Mouse (Mus musculus): ENCODE data around the gene Pde10a.

Gene Pde10a

DNA sequence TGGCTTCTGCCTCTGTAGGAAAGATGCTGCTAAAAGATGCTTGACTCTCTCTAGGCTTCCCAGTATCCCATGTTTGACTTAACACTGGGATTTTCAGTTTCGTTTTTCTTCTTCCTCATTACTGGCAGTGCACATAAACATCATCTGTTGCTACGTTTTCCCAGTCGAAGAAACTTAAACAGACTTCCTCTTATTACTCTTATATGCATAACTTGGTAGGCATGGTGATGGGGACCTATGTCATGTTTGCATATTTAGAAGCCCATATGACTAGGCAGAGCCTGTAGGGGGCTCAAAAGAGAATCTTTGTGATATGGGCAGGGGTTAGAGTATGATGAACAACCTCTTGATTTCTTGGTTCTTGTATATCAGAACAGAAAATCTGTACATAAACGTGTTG is 224.3 kb downstream of the Pde10a start:
- in situ Hi-C loops (cut with MboI, MseI), result no loop called here

- in situ Hi-C loops (cut with MboI, MseI), result no loop called here
These were observed 232.4 kb downstream of the Pde10a start for GRCm38 (mm10) chr17:8757576-8757975.

- in situ Hi-C loops (cut with MboI, MseI), result no loop called here
These were observed 238.1 kb downstream of the Pde10a start for GRCm38 (mm10) chr17:8763248-8763647.

DNA sequence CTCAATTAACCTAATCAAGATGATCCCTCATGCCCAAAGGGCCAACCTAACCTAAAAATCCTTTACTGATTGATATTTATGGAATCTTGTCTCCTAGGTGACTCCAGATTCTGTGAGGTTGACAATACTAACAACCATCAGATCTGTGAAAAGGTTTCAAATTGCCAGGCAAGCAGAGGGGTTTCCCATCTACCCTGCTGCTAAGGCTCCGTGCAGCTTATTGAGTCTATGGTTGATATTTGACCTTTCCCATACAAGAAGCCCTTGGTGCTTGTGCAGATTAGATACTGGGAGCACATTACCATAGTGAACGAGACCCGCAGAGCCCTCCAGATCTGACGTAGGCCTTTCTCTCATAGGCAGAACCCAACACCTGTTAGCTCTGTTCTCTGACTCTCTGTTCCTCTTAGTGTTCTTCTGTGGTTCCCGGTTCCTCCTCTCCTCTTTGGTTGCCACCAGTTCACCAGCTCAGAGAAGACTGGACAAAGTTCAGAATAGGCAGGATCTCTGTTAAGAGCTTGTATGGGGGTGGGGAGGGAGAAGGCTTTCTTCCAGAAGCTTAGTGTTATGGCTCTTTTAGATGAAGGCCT is 240.9 kb downstream of the Pde10a start:
- in situ Hi-C loops (cut with MboI, MseI), result no loop called here

GRCm38 (mm10) chr17:8769155-8769554 is 244.0 kb downstream of the Pde10a start:
- in situ Hi-C loops (cut with MboI, MseI), result no loop called here

GRCm38 (mm10) chr17:8773391-8773790 is 248.2 kb downstream of the Pde10a start:
- in situ Hi-C loops (cut with MboI, MseI), result no loop called here

GRCm38 (mm10) chr17:8774301-8774700 is 249.1 kb downstream of the Pde10a start:
- in situ Hi-C loops (cut with MboI, MseI), result no loop called here

- in situ Hi-C loops (cut with MboI, MseI), result no loop called here
These were observed 250.5 kb downstream of the Pde10a start for GRCm38 (mm10) chr17:8775571-8776161.

GRCm38 (mm10) chr17:8777710-8778109 is 252.5 kb downstream of the Pde10a start:
- in situ Hi-C loops (cut with MboI, MseI), result no loop called here

DNA sequence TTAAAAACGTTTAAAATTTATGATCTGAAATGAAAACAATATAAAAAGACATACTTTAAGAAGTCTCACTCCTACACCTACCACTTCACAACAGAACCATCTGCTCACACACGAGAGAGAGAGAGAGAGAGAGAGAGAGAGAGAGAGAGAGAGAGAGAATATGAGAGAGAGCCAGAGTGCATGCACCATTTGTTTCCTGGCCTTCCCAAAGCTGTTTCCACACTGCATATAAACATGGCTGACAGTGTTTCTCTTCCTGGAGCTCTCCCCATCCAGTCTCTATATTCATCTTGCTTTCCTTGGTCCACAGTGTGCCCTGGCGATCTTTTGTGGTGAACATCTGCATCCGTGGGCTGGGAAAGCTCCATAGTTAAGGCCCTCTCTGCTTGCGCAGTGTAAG is 253.7 kb downstream of the Pde10a start:
- in situ Hi-C loops (cut with MboI, MseI), result no loop called here

DNA sequence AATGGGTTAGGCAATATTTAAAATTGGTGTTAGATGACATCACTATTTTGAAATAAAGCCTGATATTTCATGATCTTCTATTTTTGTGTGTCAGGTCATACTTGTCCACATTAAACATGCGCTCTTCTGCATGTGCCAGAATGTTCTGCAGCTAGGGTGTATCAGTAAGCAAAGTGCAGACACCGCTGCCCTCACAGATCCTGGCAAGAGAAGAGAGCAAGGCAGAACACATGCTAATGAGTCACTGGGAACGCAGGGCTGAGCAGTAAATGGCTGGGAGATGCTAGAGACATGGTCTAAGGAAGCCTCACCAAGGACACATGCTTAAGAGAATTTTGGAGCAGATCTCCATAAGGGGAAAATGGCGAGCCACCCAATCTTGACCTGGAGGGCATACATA is 255.3 kb downstream of the Pde10a start:
- in situ Hi-C loops (cut with MboI, MseI), result no loop called here

- in situ Hi-C loops (cut with MboI, MseI), result no loop called here
These were observed 255.9 kb downstream of the Pde10a start for GRCm38 (mm10) chr17:8781040-8781439.

DNA sequence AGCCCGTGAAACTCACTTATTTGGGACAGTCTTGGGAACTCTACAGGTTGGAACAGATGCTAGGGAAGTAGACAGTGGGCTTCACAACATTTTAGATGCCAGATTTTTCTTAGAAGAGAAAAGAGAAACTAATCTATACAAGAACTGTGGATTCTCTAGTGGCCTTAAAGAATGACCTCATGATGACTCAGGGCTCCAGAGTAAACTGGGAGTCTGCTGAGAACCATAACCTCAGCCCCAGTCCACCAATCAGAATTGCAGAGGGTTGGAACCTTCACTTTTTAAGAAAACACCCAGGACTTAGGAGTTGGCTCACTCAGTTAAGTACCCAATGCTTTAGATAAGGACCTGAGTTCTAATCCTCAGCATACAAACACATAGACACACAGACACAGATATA is 256.4 kb downstream of the Pde10a start:
- in situ Hi-C loops (cut with MboI, MseI), result no loop called here

DNA sequence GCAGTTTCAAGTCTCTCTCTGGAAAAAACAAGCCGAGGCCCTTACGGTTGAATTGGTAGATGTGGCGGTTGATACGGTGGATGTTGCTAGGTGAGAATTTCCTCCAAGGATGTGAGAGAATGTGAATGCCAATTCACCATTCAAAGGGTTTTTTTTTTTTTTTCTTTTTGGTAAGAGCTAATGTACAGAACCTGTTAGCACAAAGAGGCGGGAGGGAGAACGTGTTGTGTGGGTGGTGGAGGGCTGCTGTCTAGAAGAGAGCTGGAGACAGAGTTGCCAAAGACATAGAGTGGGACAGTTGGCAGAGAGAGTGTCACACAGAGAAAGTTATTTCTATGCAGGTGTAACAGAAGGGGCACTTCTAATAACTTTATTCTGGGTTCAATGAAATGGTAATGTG is 260.7 kb downstream of the Pde10a start:
- in situ Hi-C loops (cut with MboI, MseI), result no loop called here

GRCm38 (mm10) chr17:8786484-8786883 is 261.3 kb downstream of the Pde10a start:
- in situ Hi-C loops (cut with MboI, MseI), result no loop called here

DNA sequence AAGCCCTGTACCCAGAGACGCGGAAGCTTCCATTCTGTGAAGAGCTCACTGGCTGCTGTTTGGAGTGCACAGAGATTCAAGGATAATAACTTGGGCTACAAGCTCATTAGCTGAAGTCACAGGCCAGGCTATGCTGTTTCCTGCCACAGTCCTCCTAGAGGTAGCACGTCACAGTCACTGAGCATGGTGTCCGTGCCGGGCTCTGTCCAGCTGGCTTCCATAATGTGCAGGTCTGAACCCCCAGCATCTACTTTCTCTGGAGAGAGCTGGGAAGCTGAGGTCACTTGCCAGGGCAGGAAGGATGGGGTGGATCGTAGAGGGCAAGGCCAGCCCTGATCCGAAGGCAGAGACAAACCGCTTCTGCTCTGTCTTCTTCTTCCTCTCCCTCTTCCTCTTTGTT is 262.6 kb downstream of the Pde10a start:
- in situ Hi-C loops (cut with MboI, MseI), result no loop called here

- in situ Hi-C loops (cut with MboI, MseI), result no loop called here
These were observed 266.4 kb downstream of the Pde10a start for GRCm38 (mm10) chr17:8791561-8791960.

GRCm38 (mm10) chr17:8792611-8793010 is 267.4 kb downstream of the Pde10a start:
- in situ Hi-C loops (cut with MboI, MseI), result no loop called here

DNA sequence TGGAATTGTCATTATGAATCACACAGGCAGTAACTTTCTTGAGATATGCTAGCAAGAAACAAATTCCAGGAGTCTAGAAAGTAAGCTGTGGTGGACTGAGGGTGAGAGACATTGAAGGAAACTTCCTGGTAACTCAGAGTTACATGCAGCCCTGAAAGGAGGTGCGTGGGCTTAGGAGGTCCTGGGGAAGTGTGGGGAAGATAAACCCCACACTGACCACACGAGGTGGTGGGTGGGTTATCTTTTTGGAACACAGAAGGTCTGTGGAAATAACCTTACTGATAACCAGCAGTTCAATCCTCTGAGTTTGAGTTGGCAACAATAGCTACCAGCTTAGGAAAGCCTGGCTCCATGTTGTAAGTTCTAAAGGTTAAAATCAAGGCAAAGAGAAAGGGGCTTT is 272.5 kb downstream of the Pde10a start:
- in situ Hi-C loops (cut with MboI, MseI), result no loop called here

GRCm38 (mm10) chr17:8798531-8799295 is 273.5 kb downstream of the Pde10a start:
- in situ Hi-C loops (cut with MboI, MseI), result no loop called here

DNA sequence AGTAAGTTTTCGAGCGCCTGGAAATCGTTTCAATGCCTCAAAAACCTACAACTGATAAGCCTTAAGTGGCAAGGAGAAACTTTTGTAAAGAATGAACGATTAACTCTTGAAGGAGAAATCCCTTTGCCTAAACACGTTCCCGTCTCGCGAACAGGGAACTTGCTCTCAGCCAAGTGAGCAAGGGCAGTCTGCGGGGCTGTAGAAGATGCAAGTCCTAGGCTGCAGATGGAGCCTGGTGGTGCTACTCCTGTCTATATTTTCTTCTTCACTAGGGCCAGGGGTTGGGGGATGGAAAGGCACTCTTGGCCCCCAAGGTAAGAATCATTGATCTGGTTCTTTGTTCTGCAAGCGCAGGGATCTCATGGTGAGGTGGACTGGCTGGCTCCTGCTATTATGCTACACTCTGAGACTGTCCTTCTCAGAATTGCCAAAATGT is 274.1 kb downstream of the Pde10a start:
- in situ Hi-C loops (cut with MboI, MseI), result no loop called here

DNA sequence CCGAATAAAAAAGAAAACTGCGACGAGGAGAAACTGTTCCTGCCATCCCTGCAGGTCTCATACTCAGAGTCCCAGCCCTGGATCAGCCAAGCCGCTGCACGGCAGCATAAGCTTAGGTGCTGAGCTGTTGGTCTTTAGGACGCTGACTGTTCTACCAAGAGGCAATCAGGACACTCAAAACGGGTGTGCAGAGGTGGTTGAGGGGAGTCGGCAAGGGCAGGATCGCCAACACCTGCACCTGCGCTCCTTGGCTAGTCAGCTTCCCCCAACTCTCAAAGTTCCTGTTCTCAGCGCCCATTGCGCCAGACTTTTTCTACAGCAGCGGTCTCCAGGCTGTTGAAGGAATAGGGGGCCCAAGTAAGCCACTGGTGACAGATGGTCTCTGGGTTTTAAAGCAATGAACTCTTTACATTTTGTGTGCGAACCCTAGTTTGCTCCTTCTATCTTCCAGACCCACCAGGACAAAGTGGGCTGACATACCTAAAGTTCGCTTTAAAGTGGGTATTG is 274.8 kb downstream of the Pde10a start:
- in situ Hi-C loops (cut with MboI, MseI), result no loop called here

All from regulatory T cell (primary cell).